In the genomic region with DNA sequence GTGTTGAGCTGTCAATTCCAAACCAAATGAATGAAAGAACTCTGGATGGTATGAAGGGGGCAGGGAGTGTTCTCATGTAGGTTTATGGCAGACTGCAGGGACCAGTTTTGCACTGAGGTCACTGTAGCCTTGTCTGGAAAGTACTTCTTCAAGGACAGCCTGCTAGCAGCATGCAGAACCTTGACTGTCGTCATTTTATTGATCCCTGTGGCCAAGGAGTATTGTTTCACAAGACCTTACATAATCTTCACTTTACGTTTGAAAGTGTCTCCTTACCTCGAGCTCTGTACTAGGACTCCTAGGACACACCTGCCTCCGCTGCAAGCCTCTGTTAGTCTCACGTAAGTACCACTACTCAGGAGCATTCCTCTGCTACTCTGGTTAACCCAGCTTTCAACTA, we compare ENCODE assay signal across 21 mouse cellular contexts.
"Had no signal": no experiment of that assay in that cellular context is flagged by ENCODE, and none has a peak within 500 bp of the region (broad histone marks: within the 10 kb centered on the region; RNA-seq: fewer than 3 reads in every experiment).

No protein-coding gene starts in this region.

- H3K27me3 ChIP-seq: limb, embryonic 13.5 days; liver, embryonic 12.5 days; liver, embryonic 15.5 days; lung, embryonic 15.5 days; midbrain, embryonic 13.5 days; neural tube, embryonic 13.5 days had no signal

- H3K4me1 ChIP-seq: midbrain, embryonic 13.5 days; neural tube, embryonic 13.5 days had no signal

- ATAC-seq: liver, embryonic 12.5 days; midbrain, embryonic 13.5 days; midbrain, embryonic 16.5 days had no signal

- H3K4me2 ChIP-seq: limb, embryonic 13.5 days; liver, embryonic 12.5 days; liver, embryonic 15.5 days; lung, embryonic 15.5 days; midbrain, embryonic 13.5 days; neural tube, embryonic 13.5 days had no signal

- H3K27ac ChIP-seq: kidney, postnatal 0 days; layer of hippocampus, adult 2 months; limb, embryonic 10.5 days; limb, embryonic 13.5 days; liver, embryonic 12.5 days; liver, embryonic 15.5 days; lung, embryonic 15.5 days; midbrain, embryonic 10.5 days; midbrain, embryonic 13.5 days; neural tube, embryonic 13.5 days had no signal

- H3K9ac ChIP-seq: limb, embryonic 13.5 days; liver, embryonic 12.5 days; liver, embryonic 15.5 days; lung, embryonic 15.5 days; midbrain, embryonic 13.5 days; neural tube, embryonic 13.5 days had no signal

- DNase-seq: kidney, postnatal 25 days; layer of hippocampus, adult 9-11 months; liver; lung, postnatal 10 days; lung, postnatal 36 days; retina, postnatal 1 day; thymus, adult 18-20 months; thymus, postnatal 36 days had no signal

- H3K9me3 ChIP-seq: limb, embryonic 10.5 days; limb, embryonic 13.5 days; liver, embryonic 12.5 days; liver, embryonic 15.5 days; lung, embryonic 15.5 days; midbrain, embryonic 10.5 days; midbrain, embryonic 13.5 days; neural tube, embryonic 13.5 days had no signal

- H3K4me3 ChIP-seq: layer of hippocampus, adult 2 months; limb, embryonic 10.5 days; limb, embryonic 13.5 days; liver, embryonic 12.5 days; liver, embryonic 15.5 days; lung, embryonic 15.5 days; megakaryocyte, embryonic 14.5 days; midbrain, embryonic 10.5 days; midbrain, embryonic 13.5 days; myocyte; neural tube, embryonic 13.5 days had no signal

- H3K36me3 ChIP-seq: limb, embryonic 10.5 days; limb, embryonic 13.5 days; liver, embryonic 12.5 days; liver, embryonic 15.5 days; lung, embryonic 15.5 days; midbrain, embryonic 10.5 days; midbrain, embryonic 13.5 days; neural tube, embryonic 13.5 days had no signal
